Mouse (Mus musculus) yolk sac, embryonic 10.5 days (tissue): ENCODE data around the gene Cdk2ap2.
"Not testable (repeated sequence)": the region's sequence is repeated elsewhere in the genome, so short reads cannot be mapped to it uniquely, and the experiment has no call there.

Experiments
- DNase-seq: peaks from one replicate; pipeline ENCODE4 v3.0.0-alpha.2; 2017; ENCODE audit warnings: low spot score

Gene Cdk2ap2

GRCm38 (mm10) chr19:4118350-4118749 is 21.4 kb downstream of the Cdk2ap2 start:
- no peak for DNase-seq

- DNase-seq = no peak
Measured at GRCm38 (mm10) chr19:4119716-4120487, 22.9 kb downstream of the Cdk2ap2 start.

- DNase-seq = no peak
Measured at GRCm38 (mm10) chr19:4120496-4120895, 23.5 kb downstream of the Cdk2ap2 start.

GRCm38 (mm10) chr19:4121097-4121805 is 24.3 kb downstream of the Cdk2ap2 start:
- peak; percentile 98 for DNase-seq

GRCm38 (mm10) chr19:4121896-4122295 is 24.9 kb downstream of the Cdk2ap2 start:
- DNase-seq = not testable (repeated sequence)

- no peak for DNase-seq
Measured at GRCm38 (mm10) chr19:4122411-4123370, 25.7 kb downstream of the Cdk2ap2 start.

- no peak for DNase-seq
Measured at GRCm38 (mm10) chr19:4124432-4124831, 27.4 kb downstream of the Cdk2ap2 start.

- DNase-seq = not testable (repeated sequence)
Measured at GRCm38 (mm10) chr19:4125268-4125667, 28.3 kb downstream of the Cdk2ap2 start.

GRCm38 (mm10) chr19:4125741-4126696 is 29.0 kb downstream of the Cdk2ap2 start, which contains the start of gene Aip:
Aip (minus strand) TSS chr19:4125858.
- peak; percentile 98 for DNase-seq

- no peak for DNase-seq
Measured at GRCm38 (mm10) chr19:4126759-4127495, 29.9 kb downstream of the Cdk2ap2 start.

GRCm38 (mm10) chr19:4129462-4129861 is 32.5 kb downstream of the Cdk2ap2 start:
- no peak for DNase-seq

GRCm38 (mm10) chr19:4130106-4130505 is 33.1 kb downstream of the Cdk2ap2 start:
- DNase-seq = no peak

GRCm38 (mm10) chr19:4131075-4131474 is 34.1 kb downstream of the Cdk2ap2 start:
- DNase-seq = no peak

- no peak for DNase-seq
Measured at GRCm38 (mm10) chr19:4131768-4132167, 34.8 kb downstream of the Cdk2ap2 start.

- no peak for DNase-seq
Measured at GRCm38 (mm10) chr19:4134354-4134753, 37.4 kb downstream of the Cdk2ap2 start.

GRCm38 (mm10) chr19:4135229-4135962 is 38.4 kb downstream of the Cdk2ap2 start:
- DNase-seq = not testable (repeated sequence)

GRCm38 (mm10) chr19:4135963-4136345 is 39.0 kb downstream of the Cdk2ap2 start:
- not testable (repeated sequence) for DNase-seq

- no peak for DNase-seq
Measured at GRCm38 (mm10) chr19:4136463-4136862, 39.5 kb downstream of the Cdk2ap2 start.

GRCm38 (mm10) chr19:4137913-4138312 is 40.9 kb downstream of the Cdk2ap2 start:
- no peak for DNase-seq
